8 mouse cellular contexts compared by ENCODE assay signal in genomic region chrX:94366670-94367241, GRCm38 (mm10). TPM values are rescaled to one million over a fixed set of nuclear protein-coding genes. Genes with fewer than 3 reads are reported as not detected.
A peak's percentile ranks its signal among the peaks of the same experiment; 100 is the strongest.
DNase-seq lines count a peak whose midpoint lies in the region; ATAC-seq lines count a peak whose summit lies in the region.

Gene Fam90a1b, minus strand, starts transcription at chrX:94366777.
Gene Apoo, plus strand, starts transcription at chrX:94367117.

- peak; percentile 97 for DNase-seq in NIH3T3 (ENCODE audit: low read depth)
- DNase-seq in cerebellum, postnatal 10 days, result peak; percentile 95 to 97
- peak; percentile 94 to 97 for DNase-seq in frontal cortex, postnatal 10 days (ENCODE audit: low spot score in 2 of 2)
- peak; percentile 96 to 97 for DNase-seq in layer of hippocampus, postnatal 14 days (ENCODE audit: low spot score in 2 of 2)
- DNase-seq in lung, postnatal 14 days, result peak; percentile 93
- DNase-seq in retina, adult 2 months (ENCODE audit: low read depth, low spot score), result peak; percentile 94
- DNase-seq in thymus, postnatal 36 days, result peak; percentile 94 to 95

- H3K4me2 ChIP-seq in hindbrain, embryonic 12.5 days (replicated peaks), result peak within 1 kb of the TSS; percentile 51

- H3K36me3 ChIP-seq in hindbrain, embryonic 12.5 days, result no peaks in the 10 kb centered on the region

- H3K4me1 ChIP-seq in hindbrain, embryonic 12.5 days, result no peaks in the 10 kb centered on the region

- H3K9me3 ChIP-seq in hindbrain, embryonic 12.5 days (replicated peaks), result no peaks in the 10 kb centered on the region

- peaks cover 76% of the 10 kb centered on the region for H3K27me3 ChIP-seq in hindbrain, embryonic 12.5 days

- peak within 1 kb of the TSS; percentile 65 for H3K9ac ChIP-seq in hindbrain, embryonic 12.5 days

- peak within 1 kb of the TSS; percentile 70 for H3K27ac ChIP-seq in hindbrain, embryonic 12.5 days

- ATAC-seq in hindbrain, embryonic 12.5 days (ENCODE audit: low FRiP score), result peak; percentile 99

- peak within 1 kb of the TSS; percentile 52 for H3K4me3 ChIP-seq in hindbrain, embryonic 12.5 days

- 20% methylated on average over 46 of the region's 46 CpGs for WGBS in hindbrain, embryonic 12.5 days

RNA-seq across cellular contexts. Expression of gene Fam90a1b, which starts in this region (rescaled TPM):
- 0.12 TPM in 1 of 2 replicates, not detected in the other for polyA plus RNA-seq in hindbrain, embryonic 12.5 days (2016; fragmentation: Nextera tagmentation; extraction: Ambion mirVana)
- under 1 TPM in 1 of 2 experiments, not detected in 1; 0.12 TPM for total RNA-seq in layer of hippocampus, postnatal 14 days (2021)

RNA-seq across cellular contexts. Expression of gene Apoo, which starts in this region (rescaled TPM):
- 109 and 112 TPM in 2 replicates for polyA plus RNA-seq in hindbrain, embryonic 12.5 days (2016; fragmentation: Nextera tagmentation; extraction: Ambion mirVana)
- total RNA-seq in layer of hippocampus, postnatal 14 days (2021), result 10 to 100 TPM; 64.5 to 81.3 TPM

Comparison
In these comparisons a context has a peak if more than half of its experiments do, and no peak if none do; other contexts are left out.
1. Peak in every context shown above with its lines: DNase-seq, ATAC-seq, H3K4me3 ChIP-seq and H3K27ac ChIP-seq.